Mouse (Mus musculus) R1 (cell line): ENCODE data around the gene Pkd1l1.

Experiments
- DNase-seq: peaks from one replicate; pipeline ENCODE4 v3.0.0-alpha.2; 2018; ENCODE audit warnings: low read depth, low spot score

The Pkd1l1 gene

DNA sequence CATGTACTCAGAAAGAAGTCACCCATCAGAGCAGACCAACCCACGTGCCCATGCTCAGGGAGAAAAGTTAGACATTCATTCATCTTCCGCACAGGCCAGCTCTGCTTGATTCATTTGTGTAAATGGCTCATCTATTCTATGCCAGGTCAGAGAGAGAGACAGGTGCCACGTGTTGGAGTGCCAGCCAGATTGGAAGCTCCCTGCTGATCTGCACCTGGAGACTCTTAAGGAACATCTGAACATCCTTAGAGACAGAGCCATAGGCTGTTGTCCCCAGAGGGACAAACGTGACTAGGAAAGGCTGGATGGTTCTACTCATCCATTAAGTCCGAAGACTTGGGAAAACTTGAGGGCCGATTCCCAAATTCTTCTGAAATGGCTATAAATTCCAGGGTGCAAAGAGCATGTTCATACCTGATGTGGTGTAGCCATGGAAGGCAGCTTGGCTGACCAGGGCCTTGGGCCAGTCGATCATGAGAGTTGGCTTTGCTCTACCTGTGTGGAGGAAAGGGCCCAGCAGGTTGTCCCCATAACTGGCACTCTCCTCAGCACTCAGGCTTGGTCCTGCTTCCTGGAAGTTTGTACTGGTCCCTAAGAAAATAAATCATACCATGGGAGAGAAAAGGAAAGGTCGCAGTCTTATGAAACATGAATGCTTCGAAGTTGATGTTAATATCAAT lies 36.5 kb downstream of the Pkd1l1 start:
- no peak for DNase-seq

DNA sequence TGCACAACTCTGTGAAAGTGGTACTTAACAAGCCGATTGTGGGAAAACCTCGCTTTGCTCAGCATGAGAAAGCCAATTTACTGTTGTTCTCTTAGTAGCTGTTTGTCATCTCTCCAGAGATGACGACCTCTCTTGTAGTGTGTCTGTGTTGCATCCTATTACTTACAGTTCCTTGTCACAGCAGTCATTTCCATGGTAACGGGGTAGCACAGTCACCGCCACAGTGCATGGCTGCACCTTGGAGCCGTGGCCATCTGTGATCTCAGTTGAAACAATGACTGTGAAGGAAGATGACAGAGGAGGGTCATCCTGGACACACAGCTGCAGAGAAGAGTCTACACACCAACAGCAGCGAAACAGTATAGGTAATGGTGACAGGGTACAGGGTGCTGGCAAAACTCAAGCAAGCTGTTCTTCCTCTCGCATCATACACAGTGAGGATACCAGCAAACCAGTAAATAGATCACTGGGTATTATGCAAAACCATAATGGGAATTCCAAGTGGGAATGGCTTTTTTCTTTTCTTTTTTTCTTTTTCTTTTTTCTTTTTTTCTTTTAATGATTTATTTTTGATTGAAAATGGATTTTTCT lies 56.9 kb downstream of the Pkd1l1 start:
- peak; percentile 19 for DNase-seq

DNA sequence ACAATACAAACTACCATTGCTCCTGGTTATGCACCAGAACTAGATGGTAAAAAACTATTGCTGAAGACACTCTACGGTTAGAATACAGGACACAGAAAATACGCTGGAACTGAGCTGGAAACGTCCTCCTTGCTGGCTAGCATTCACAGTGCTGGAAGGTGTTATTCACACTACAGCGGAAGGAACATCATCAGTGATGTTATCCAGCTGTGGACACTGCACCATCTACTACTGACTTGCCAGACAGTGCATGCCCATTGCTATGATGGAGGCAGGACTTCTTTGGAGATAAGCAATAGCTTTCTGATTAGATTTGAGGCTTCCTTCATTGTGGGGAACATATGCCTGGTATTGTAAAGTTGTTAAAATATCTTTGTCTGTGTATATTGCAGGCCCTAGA lies 90.3 kb downstream of the Pkd1l1 start:
- DNase-seq: no peak

DNA sequence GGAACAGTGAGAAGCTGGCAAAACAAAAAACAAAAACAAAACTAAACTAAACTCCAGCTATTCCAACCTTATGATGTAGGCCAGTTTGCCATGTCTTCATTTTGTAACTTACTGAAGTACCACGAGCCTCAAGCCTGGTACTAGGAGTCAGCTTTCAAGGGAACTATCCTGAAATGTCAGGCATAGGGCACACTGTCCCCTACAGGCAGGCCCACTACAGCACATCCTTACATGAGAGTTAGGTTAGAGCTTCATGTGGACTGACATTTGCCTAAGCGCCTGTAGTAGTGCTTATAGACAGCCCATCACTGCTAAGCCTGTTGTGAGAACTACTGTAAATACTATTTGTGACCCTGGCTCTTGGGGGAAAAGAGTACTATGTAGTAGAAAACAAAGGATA lies 91.5 kb downstream of the Pkd1l1 start:
- peak; percentile 24 for DNase-seq

DNA sequence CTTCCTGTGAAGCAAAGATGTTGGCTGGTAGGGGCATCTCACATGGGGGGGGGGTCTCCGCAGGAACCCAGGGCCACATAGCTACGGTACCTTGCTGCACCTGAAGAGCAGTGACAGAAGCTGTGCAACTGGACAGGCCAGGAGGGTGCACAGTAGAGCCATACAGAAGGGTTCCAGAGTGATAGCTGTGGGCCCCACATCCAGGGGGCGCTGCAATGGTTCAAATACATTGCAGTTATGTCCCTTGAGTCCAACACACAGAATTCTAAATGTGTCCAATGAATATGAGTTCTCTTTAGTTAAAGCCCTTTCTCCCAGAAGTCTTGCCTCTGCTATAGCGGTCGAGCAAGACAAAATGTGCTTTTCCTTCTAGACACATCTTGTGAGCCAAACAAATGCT lies 103.0 kb downstream of the Pkd1l1 start:
- DNase-seq: no peak

DNA sequence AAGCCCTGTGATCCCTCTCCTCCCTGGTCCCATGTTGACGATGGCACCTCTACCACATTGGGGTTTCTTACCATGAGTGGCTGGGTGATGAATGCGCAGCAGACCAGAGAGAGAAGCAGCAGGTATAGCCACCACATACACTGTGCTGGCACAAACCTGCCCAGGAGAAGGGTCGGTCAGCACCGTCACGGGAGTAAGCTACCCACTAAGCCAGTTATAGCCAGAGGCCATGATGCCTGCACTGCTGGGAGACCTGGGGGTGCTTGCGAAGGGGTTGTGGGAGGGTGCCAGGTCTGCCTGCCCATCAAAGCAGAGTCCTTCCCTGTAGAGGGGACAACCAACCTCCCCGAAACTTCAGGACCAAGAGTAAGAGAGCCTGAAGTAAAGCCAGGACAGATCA lies 107.0 kb downstream of the Pkd1l1 start:
- DNase-seq: no peak

DNA sequence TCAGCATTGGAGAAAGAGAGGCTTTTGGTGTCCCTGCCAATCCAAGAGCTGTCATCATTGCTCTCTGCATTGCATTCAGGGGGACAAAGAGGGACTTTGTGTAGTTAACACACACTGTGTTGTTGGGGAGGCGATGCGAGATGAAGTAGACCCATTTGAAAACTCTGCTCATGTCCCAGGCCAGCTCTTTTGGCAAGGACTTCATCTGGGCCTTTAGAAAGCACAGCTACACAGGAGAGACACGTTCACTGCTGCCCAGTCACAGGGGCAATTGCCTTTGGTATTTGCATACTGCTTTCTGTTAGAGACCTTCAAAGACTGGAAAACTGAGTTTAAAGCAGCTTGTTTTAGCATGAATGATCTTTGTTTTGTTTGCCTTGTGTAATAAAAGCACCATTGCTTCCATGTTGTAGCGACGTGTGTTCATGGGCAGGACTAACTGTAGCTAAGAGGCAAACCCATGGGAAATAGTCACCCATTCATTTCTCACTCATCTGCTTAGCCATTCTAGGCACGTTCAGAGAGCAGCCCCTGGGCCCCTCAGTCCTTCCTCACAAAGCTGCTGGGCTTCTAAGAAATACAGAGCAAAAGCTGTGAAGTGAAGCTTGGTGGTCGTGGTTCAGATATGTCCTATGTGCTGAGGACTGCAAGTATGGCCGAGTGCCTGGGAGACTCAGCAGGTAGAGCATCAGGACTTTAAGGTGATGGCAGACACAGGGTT lies 109.0 kb downstream of the Pkd1l1 start:
- DNase-seq: no peak

DNA sequence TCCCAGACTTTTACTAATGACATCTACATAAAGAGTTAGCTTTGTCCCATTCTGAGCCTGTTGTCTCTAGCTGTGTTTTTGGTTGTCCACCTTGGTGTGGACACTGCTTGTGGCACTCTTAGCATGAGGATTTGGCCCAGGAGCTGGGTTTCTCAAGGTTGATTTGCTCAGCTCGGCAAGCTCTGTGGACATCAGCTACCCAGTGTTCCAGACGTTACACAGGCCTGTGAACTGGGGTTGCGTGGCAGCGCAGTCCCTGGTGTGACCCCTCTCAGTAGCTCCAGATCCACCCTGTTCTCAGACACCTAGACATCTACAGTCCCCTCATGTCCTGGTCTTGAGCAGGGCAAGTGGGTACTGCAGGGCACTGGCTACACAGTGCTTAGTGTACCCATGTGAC lies 110.6 kb downstream of the Pkd1l1 start:
- DNase-seq: no peak

DNA sequence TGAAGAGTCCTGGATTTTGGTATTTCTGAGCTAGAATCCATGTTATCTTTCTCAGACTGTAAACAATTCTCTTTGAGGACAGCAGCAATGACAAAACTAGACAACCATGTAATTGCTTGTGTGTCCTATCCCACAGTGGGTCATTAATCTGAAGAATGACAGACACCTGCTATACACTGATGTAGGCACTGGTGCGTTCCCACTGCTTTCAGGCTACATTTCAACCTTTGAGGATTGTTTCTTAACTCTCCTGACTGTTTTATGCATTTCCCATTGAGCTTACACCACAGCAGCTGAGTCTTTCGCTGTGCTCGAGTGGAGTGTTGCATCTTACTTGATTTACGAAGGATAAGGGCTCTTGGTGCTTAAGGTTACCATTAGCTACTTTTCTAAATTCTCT lies 111.1 kb downstream of the Pkd1l1 start:
- no peak for DNase-seq

DNA sequence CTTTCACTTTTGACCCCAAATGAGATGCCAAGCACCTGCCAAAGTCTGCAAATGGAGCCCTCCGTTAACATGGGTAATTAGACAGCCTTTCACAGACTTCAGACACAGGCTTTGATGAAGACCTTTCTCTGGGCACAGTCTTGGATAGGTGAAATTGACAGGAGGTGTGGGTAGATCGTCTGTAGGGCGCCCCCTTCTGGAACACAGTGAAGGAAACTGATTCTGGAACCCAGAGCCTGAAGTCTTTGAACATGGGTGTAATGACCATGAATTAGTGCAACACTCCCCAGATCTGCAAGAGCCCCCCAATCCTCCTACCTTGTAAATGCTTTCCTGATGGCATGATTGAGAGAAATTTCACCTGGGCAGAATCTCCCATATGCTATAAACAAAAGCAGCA lies 112.2 kb downstream of the Pkd1l1 start:
- peak; percentile 53 for DNase-seq

DNA sequence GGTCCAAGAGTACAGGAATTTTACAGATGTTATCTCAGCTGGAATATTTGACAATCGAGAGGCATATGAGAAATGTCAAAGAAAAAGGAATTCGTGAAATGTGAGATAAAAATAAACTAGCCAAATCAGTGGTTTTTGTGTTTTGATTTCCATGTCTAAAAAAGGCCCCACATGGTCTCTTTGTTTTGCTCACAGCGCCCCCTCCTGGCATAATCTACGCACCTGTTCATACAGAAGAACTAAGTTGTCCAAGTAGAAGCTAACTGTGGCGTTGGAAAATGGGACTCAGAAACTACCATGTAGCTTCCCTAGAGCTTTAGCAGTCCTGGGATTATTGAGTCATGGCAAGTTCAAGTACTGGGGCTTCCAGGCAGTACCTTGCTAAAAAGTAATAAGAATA lies 113.2 kb downstream of the Pkd1l1 start:
- peak; percentile 77 for DNase-seq

DNA sequence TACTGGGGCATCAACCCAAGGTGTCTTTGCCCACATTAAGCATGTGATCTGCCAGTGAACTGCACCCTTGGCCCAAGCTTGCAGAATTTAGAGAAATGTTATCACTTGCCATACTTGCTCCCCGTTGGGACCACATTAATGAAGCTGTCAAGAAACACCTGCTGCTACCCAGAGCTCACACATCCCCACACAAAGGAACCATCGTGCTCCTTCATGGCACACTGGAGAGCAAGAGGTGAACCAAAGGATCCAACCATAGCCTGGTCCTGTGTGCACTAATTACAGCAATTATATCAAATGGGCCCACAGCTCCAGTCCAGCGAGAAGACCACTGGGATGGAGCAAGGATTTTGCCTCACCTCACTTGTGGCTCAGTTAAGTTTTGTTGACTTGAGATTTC lies 114.0 kb downstream of the Pkd1l1 start:
- no peak for DNase-seq

DNA sequence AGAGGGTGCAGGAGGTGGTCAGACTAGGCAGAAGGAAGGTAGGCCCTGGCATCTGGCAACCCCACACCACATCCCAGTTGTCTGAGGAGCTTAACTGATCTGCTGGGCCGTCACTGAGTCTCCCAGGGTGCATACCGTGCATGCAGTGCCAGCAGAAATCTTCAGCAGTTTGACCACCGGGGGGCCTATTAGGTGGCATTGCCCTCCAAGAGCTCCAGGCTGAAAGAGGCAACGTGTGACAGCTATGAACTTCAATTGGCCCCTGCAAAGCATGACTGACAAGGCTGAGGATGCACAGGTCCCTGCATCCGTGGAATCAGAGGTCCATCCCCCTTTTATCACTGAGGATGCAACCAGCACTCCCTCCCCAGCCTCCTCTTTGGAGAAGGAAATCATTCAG lies 116.9 kb downstream of the Pkd1l1 start:
- DNase-seq: no peak

DNA sequence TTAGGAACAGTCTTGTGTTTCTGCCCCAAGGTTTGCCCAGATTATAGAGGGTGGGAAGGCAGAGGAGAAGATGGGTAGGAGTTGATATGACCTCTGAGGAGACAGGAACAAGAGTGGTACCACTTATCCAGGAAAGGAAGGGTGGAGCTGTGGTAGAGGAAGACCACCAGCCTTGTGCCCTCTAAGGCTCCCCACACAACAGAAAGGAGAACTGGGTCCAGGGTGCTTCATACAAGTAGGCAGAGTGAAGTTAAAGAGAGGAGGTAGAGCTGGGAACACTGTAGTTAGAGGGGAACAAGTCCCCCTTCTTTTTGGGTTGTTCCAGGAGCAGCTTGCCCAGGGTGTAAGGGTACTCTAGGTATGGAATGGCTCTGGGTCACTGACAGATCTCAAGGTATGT lies 125.0 kb downstream of the Pkd1l1 start:
- no peak for DNase-seq

DNA sequence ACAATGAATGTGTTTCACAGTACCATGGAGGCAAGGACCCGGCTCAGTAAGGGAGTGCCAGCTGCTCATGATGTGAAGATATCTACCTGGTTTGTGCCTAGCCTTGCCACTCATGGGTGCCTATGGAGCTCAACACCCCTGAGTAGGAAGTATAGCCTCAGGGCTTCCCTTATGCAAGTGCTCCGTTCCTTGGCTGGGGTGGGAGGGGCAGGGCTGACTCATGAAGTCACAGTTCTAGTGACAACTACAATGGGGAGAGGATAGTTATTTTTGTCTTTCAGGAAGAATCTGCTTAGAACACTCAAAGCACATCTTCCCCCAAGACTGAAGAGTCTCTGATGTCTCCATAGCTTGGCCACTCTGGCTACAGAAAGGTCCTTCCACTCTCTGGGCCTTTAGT lies 125.4 kb downstream of the Pkd1l1 start:
- DNase-seq: no peak

DNA sequence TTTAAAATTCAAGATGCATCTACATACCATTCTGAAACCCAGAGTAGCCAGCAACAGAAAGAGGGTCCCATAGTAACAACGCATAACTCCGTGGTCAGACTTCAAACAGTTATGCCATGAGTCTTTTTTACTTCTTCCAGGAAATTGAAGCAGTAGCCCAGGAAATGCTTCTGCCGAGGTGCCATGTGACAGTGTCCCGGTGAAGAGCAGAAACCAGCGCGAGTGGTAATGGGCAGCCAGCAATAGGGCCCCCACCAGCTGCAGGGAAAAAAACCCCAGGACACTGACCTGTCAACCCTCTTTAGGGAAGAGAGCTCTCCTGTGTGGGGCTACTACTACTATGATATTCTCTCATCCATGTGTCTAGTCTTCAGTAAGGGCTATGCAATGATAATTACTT lies 136.9 kb downstream of the Pkd1l1 start:
- no peak for DNase-seq

DNA sequence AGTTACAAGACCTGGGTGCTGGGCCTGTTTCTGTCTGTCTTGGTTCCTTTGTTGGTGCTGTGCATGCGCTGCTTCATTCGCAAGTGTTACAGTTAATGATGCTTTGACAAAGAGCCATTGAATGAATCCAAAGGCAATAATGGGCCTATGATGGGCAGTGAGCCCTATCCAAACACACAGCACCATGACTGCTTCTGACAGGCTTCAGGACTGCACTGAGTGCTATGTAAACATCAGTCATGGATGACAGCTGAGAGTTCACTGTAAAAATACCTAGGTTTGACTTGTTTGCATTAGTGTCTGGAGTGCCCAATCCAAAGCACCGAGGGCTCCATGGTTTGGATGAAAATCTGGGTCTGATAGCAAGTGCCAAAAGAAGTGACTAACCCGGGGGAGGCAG lies 138.9 kb downstream of the Pkd1l1 start:
- no peak for DNase-seq

DNA sequence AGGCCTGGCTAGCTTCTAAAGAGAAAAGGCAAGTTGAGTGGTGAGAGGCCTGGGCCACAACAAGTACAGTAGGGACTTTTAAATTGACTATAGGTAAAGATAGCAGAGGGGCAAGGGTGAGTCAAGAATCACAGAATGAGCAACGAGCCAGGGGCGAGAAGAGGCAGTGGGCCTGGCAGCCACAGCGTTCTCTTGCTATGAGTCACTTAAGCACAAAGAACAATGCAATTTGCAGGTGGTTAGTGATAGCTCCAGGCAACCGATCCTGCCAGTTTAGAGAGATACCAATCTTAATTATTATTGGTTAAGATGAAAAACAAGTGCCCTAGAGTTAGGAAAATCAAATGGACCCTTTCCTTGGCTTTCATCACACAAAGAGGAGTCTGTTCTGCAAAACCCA lies 142.5 kb downstream of the Pkd1l1 start:
- DNase-seq: no peak

DNA sequence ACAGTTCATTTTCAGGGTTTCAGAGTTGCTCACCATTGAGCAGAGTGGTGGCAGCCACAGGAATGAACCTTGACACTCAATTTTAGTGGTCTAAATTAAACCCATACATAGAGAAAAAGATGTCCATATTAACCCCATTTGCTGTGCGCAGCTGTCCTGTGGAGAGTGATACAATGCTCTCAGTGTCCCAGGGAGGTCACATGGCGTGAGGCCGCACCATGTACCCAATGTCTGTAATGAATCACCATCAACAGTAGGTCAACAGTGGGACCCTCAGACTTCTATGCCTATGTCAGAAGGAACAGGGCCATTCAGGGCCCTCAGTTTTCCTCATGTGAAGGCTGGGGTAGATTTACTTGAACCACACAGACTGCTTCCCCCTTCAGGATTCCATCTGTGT lies 143.5 kb downstream of the Pkd1l1 start:
- DNase-seq: no peak

DNA sequence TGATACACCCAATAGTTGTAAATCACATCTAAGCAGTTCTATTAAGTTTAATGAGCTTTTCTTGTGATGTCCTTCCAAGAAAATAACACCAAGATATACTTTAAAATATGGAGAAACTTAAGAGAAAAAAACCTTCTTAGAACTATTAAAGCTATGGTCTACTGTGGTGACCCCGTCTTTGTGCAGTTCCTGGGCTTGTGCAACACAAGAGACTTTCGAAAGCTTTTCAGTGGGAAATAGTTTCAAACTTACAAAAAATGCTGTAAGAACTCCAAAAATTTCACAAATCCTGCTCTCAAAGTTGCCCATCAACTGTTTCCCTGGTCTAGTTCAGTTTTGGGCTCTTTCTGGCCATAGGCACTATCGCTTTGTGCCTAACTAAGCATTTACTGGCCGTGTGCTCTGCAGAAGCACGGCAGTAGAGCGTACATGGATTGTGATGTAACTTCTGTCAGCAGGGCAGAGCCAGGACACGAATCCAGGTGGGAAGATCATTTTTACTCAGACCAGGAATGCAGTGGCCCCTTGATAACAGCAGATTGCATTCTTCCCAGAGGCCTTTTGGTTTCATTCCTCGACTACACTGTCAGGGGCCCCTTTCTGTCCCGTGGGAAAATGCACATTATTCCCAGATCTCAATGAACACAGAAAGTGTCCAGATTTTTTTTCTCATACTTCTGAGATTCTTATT lies 144.1 kb downstream of the Pkd1l1 start:
- DNase-seq: no peak

DNA sequence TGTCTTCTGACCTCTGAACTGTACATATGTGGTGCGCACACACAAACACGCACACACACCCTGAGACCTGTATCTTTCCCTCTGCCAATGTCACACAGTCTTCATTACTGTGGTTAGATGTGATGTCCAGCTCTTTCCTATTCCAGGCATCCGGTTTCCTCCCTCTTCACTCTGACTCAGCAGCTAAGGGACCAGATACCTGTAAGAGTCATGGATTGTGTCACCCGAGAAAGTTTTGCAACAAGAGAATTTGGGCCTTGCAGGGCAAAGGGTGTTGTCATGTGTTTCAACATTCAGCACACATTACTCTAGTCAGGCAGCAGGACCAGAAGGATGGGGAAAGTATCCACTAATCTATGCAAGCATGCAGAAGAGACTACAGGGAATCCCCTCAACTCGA lies 146.5 kb downstream of the Pkd1l1 start:
- no peak for DNase-seq

DNA sequence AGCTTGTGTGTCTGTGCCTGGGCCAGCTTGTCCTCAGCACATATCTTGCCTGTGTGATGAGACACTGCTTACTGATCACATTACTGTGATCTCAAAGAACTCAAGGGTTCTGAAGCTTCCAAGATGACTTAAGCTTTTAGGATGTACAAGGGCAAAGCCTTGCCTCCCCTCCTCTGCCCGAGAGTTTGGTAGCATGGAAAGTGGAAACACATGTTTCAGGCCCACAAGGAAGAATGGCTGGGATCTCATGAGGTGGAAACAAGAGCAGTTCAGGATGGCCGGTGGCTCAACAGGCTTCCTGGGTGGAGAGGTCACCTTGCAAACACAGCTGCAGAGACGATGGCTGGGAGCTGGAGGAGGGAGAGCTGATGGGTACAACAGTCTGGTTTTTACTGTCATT lies 147.0 kb downstream of the Pkd1l1 start:
- no peak for DNase-seq

DNA sequence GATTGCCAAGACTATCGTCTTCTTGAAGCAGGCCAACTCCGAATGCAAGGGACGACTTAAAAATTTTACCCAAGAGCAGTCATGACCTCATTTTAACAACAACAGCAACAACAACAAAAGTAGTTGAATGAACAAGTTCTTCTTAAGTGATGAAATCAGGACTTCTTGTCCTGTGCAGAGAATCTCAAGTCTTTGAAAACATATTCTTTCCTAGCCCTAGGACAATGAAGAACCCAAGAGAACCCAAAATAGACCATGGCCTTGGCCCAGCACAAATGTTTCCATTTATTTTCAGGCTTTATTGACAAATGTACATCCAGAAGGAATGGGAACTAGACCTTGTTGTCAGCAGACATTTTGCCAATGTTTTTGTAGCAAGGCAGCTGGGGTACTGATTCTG lies 147.7 kb downstream of the Pkd1l1 start:
- no peak for DNase-seq
